Mouse (Mus musculus): ENCODE results near the gene Kazald1. TPM values are rescaled to one million over a fixed set of nuclear protein-coding genes. Genes with fewer than 3 reads are reported as not detected.
A peak's percentile ranks its signal among the peaks of the same experiment; 100 is the strongest.

Kazald1 gene
- polyA plus RNA-seq, 1 experiment: 0.67 TPM

DNA sequence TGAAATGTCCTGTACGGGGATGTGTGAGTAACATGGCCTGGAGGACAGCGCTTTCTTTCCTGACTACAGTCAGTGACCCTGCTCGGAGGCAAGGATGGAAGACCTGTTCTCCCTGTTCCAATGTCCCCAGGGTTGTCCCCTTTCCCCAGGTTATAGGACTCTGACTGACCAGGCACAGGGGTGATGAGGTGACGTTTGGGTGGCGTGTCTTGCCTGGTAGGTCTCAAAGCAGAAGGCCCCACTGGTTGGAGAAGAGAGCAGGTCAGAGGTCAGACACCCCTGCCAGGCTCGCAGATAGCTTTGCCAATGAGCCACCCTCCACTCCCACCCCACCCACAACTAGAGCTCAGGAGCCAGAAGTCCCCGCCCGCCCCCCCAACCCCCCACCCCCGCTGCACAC lies 45.5 kb upstream of the Kazald1 start:
- Histone ChIP-seq H3K9me3 (replicated peaks; ENCODE audit: control insufficient read depth, insufficient read depth, low read length, poor library complexity, severe bottlenecking) (no peaks in the 10 kb centered on the region), H3K9ac (ENCODE audit: low read depth, poor library complexity, severe bottlenecking) (no peak overlapping the region), H3K36me3 (ENCODE audit: control insufficient read depth, insufficient read depth, low read length, poor library complexity, severe bottlenecking) (no peaks in the 10 kb centered on the region), H3K4me1 (ENCODE audit: control insufficient read depth, insufficient read depth, low read length) (peaks cover 15% of the 10 kb centered on the region), H3K27ac (ENCODE audit: insufficient read depth, low read length) (no peak overlapping the region), H3K4me3 (ENCODE audit: low read depth, low read length) (no peak overlapping the region), H3K27me3 (ENCODE audit: control insufficient read depth, insufficient read depth, low read length, poor library complexity, severe bottlenecking) (no peaks in the 10 kb centered on the region)
- TF ChIP-seq CTCF (IDR thresholded peaks at IDR 0.05; ENCODE audit: low read depth, low read length) (no peak), EP300 (IDR thresholded peaks at IDR 0.05; ENCODE audit: insufficient read depth, low read depth, low read length) (no peak), POLR2A (IDR thresholded peaks at IDR 0.05; ENCODE audit: insufficient read depth, low read length) (no peak)

- H3K9me3 ChIP-seq (replicated peaks; ENCODE audit: control insufficient read depth, insufficient read depth, low read length, poor library complexity, severe bottlenecking): no peaks in the 10 kb centered on the region
- no peaks in the 10 kb centered on the region for H3K27me3 ChIP-seq (ENCODE audit: control insufficient read depth, insufficient read depth, low read length, poor library complexity, severe bottlenecking)
- TF ChIP-seq CTCF (IDR thresholded peaks at IDR 0.05; ENCODE audit: low read depth, low read length): peak; percentile 93
- no peak for TF ChIP-seq POLR2A (IDR thresholded peaks at IDR 0.05; ENCODE audit: insufficient read depth, low read length)
- TF ChIP-seq EP300 (IDR thresholded peaks at IDR 0.05; ENCODE audit: insufficient read depth, low read depth, low read length): no peak
- H3K4me1 ChIP-seq (ENCODE audit: control insufficient read depth, insufficient read depth, low read length): peaks cover 15% of the 10 kb centered on the region
- H3K36me3 ChIP-seq (ENCODE audit: control insufficient read depth, insufficient read depth, low read length, poor library complexity, severe bottlenecking): no peaks in the 10 kb centered on the region
- H3K9ac ChIP-seq (ENCODE audit: low read depth, poor library complexity, severe bottlenecking): no peak overlapping the region
- H3K4me3 ChIP-seq (ENCODE audit: low read depth, low read length): no peak overlapping the region
- H3K27ac ChIP-seq (ENCODE audit: insufficient read depth, low read length): no peak overlapping the region
Observed at GRCm38 (mm10) chr19:45030111-45030510, 44.9 kb upstream of the Kazald1 start.

DNA sequence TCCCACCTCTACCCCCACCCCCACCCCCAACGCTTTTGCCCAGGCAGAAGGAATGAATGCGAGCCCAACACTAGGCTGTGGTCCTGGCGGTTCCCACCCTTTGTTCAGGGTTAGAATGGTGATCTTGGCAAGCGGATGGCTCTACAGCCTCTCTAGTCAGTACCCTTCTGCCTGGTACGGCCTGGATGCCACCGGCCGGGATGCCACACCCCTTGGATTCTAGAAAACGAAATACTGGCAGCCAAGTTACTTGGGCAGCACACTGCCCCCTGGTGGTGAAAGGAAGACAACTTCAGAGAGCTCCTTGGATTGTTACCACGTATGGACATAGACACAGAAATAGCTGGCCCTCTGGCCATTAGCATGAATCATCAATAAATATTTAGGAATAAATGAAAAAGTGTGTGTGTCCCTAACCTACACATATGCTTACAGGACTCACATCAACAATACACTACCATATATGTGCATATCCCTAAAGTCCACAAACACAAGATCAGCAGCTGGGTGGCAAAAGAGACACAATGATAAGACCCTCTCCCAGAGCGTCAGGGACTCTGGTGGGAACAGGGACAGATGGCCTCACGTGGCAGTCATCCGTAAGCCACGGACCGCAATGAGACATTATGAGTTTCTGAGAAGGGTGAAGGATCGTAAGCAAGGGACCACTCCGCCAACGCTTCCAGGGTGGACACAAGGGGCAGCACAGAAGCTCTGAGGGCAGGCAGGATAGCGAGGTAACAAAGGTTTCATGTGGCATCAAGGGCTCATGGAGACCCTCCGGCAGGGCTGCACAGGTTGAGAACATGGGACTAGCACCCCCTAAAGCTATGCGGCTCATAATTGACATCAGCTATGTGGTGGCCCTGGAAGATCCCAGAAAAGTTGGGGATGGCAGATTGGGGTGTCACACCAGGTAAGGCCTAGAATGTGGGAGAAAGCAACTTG lies 44.0 kb upstream of the Kazald1 start:
- H3K9ac ChIP-seq (ENCODE audit: low read depth, poor library complexity, severe bottlenecking): no peak overlapping the region
- H3K27ac ChIP-seq (ENCODE audit: insufficient read depth, low read length): no peak overlapping the region
- H3K4me3 ChIP-seq (ENCODE audit: low read depth, low read length): no peak overlapping the region
- H3K36me3 ChIP-seq (ENCODE audit: control insufficient read depth, insufficient read depth, low read length, poor library complexity, severe bottlenecking): no peaks in the 10 kb centered on the region
- peaks cover 15% of the 10 kb centered on the region for H3K4me1 ChIP-seq (ENCODE audit: control insufficient read depth, insufficient read depth, low read length)
- TF ChIP-seq CTCF (IDR thresholded peaks at IDR 0.05; ENCODE audit: low read depth, low read length): peak; percentile 67
- TF ChIP-seq POLR2A (IDR thresholded peaks at IDR 0.05; ENCODE audit: insufficient read depth, low read length): no peak
- no peak for TF ChIP-seq EP300 (IDR thresholded peaks at IDR 0.05; ENCODE audit: insufficient read depth, low read depth, low read length)
- no peaks in the 10 kb centered on the region for H3K27me3 ChIP-seq (ENCODE audit: control insufficient read depth, insufficient read depth, low read length, poor library complexity, severe bottlenecking)
- no peaks in the 10 kb centered on the region for H3K9me3 ChIP-seq (replicated peaks; ENCODE audit: control insufficient read depth, insufficient read depth, low read length, poor library complexity, severe bottlenecking)

GRCm38 (mm10) chr19:45031780-45032179 lies 43.3 kb upstream of the Kazald1 start:
- Histone ChIP-seq H3K4me1 (ENCODE audit: control insufficient read depth, insufficient read depth, low read length) (peaks cover 12% of the 10 kb centered on the region), H3K27ac (ENCODE audit: insufficient read depth, low read length) (no peak overlapping the region), H3K9me3 (replicated peaks; ENCODE audit: control insufficient read depth, insufficient read depth, low read length, poor library complexity, severe bottlenecking) (no peaks in the 10 kb centered on the region), H3K4me3 (ENCODE audit: low read depth, low read length) (no peak overlapping the region), H3K36me3 (ENCODE audit: control insufficient read depth, insufficient read depth, low read length, poor library complexity, severe bottlenecking) (no peaks in the 10 kb centered on the region), H3K9ac (ENCODE audit: low read depth, poor library complexity, severe bottlenecking) (no peak overlapping the region), H3K27me3 (ENCODE audit: control insufficient read depth, insufficient read depth, low read length, poor library complexity, severe bottlenecking) (no peaks in the 10 kb centered on the region)
- TF ChIP-seq POLR2A (IDR thresholded peaks at IDR 0.05; ENCODE audit: insufficient read depth, low read length) (no peak), CTCF (IDR thresholded peaks at IDR 0.05; ENCODE audit: low read depth, low read length) (peak; percentile 85)

GRCm38 (mm10) chr19:45032570-45033332 lies 42.3 kb upstream of the Kazald1 start:
- Histone ChIP-seq H3K4me1 (ENCODE audit: control insufficient read depth, insufficient read depth, low read length) (peaks cover 6% of the 10 kb centered on the region), H3K36me3 (ENCODE audit: control insufficient read depth, insufficient read depth, low read length, poor library complexity, severe bottlenecking) (no peaks in the 10 kb centered on the region), H3K4me3 (ENCODE audit: low read depth, low read length) (no peak overlapping the region), H3K9me3 (replicated peaks; ENCODE audit: control insufficient read depth, insufficient read depth, low read length, poor library complexity, severe bottlenecking) (no peaks in the 10 kb centered on the region), H3K9ac (ENCODE audit: low read depth, poor library complexity, severe bottlenecking) (no peak overlapping the region), H3K27me3 (ENCODE audit: control insufficient read depth, insufficient read depth, low read length, poor library complexity, severe bottlenecking) (no peaks in the 10 kb centered on the region), H3K27ac (ENCODE audit: insufficient read depth, low read length) (no peak overlapping the region)
- TF ChIP-seq POLR2A (IDR thresholded peaks at IDR 0.05; ENCODE audit: insufficient read depth, low read length): no peak
- peak; percentile 25 for TF ChIP-seq CTCF (IDR thresholded peaks at IDR 0.05; ENCODE audit: low read depth, low read length)
- TF ChIP-seq EP300 (IDR thresholded peaks at IDR 0.05; ENCODE audit: insufficient read depth, low read depth, low read length): no peak
